Mouse (Mus musculus) c-Kit-positive CD71-negative TER-119-negative erythroid progenitor cells, embryonic 14.5 days (primary cell): ENCODE measurements around the gene Sh3pxd2a.

Experiments
- DNase-seq: peaks from one replicate; pipeline ENCODE4 v3.0.0-alpha.2; 2013; ENCODE audit warnings: low read depth

Sh3pxd2a gene

GRCm38 (mm10) chr19:47338396-47339164 is 125.6 kb downstream of the Sh3pxd2a start:
- DNase-seq, result no peak

- DNase-seq, result peak; percentile 76
Measured at GRCm38 (mm10) chr19:47337743-47338142, 126.5 kb downstream of the Sh3pxd2a start.

DNA sequence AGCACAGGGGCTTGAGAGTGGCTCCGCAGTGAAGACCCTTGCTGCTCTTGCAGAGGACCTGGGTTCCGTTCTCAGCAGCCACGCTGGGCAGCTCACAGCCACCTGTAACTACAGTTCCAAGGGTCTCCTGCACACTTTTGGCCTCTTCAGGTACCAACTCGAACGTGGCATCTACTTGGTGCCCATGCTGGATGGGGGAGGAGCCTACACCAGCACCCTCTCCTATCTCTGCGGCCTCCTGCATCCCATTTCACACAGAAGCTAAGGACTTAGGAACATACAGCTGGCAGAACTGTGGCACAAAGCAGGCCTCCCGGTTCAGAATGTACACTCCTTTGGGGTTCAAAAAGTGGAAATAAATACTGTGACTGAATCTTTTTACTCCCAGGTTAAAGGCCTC is 127.0 kb downstream of the Sh3pxd2a start:
- no peak for DNase-seq

- no peak for DNase-seq
Measured at GRCm38 (mm10) chr19:47335262-47335661, 128.9 kb downstream of the Sh3pxd2a start.

- DNase-seq, result no peak
Measured at GRCm38 (mm10) chr19:47334713-47335112, 129.5 kb downstream of the Sh3pxd2a start.

DNA sequence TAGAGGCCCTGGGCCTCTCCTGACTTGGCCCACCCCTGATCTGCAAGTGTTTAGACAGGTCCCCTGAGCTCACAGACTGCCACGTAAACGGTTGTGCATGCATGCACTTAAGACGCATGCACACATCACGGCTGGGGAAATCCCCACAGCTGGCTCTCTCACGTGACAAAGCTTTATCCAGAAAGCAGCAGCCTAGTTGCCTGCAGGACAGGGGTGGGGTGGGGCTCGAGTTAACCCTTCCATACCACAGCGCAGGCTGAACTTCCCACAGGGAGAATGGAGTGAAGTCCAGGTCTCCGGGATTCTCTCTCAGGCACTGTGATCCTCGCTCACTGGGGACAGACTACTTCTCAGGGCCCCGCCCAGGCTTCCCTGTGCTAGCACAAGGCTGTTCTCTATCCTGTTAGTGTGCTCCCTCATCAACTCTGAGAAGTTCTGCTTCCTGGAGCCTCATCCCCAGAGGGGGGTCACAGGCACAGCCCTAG is 133.4 kb downstream of the Sh3pxd2a start:
- DNase-seq, result no peak

DNA sequence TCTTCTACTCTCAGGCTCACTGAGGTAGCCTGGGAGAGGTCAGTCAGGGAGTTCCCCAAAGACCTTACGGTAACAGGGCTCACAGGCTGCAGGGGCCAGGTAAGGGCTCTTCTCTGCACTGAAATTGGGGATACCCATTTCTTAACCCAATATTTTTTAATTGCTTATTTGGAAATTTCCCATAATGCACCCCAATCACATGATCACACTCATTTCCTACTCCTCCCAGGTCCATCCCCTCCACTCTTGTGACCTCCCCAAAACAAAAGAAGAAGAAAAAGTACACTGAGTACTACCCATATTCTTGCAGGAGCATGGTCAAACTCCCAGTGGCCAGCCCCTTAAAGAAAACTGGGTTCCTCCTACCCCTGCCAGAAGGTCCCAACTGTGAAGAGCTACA is 135.1 kb downstream of the Sh3pxd2a start:
- no peak for DNase-seq

DNA sequence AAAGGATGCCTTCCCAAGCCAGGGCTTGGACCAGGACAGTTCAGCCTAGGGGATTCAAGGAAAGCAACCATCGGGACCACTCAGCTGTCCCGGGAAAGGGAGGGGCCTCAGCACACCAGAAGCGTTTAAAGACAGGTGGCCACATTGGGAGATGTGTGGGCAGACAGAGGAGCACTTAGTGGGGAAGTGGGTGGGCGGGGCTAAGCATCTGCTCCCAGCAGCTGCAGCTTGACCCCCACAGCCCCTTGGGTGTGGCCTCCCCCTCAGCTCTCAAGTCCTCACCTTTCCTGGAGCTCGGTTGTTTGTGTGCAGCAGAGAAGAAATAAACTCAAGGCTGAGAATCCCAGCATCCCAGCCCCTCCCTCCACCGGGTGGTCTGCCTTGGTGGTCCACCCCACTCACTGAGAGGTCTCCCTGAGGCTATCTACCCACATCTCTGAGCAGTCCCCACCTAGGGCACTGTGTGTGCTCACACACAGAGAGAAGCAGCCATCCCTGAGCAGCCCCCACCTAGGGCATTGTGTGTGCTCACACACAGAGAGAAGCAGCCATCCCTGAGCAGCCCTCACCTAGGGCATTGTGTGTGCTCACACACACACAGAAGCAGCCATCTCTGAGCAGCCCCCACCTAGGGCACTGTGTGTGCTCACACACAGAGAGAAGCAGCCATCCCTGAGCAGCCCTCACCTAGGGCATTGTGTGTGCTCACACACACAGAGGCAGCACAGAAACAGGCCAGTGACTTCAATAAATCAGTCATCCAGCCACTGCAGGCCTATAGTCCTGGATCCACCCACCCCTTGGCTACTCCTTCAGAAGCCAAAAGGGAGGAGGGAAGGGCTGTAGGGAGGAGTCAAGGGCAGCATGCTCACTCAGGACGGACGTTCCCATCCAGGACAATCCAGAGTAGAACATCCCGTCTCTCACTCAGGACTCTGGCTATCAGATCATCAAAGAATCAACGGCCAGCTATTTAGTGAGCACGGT is 136.0 kb downstream of the Sh3pxd2a start:
- no peak for DNase-seq

DNA sequence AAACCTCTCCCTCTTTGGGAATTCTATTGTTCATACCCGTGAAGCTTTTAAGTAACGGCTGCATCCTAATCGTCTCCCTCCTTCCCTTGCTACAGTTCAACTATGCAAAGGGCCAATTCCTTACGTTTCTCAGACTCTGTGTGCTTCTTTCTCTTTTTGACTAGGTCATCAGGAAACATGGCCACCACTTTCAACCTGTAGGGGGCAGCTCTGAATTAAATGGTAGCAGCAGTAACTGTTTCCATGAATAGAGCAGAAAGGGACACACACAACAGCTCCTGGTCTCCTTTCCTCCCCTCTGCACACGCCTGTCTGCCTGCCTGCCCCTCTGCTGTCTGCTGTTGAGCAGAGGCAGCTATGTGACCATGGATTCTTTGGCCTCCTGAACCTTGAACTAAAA is 138.3 kb downstream of the Sh3pxd2a start:
- no peak for DNase-seq

- no peak for DNase-seq
Measured at GRCm38 (mm10) chr19:47323096-47323849, 140.9 kb downstream of the Sh3pxd2a start.

DNA sequence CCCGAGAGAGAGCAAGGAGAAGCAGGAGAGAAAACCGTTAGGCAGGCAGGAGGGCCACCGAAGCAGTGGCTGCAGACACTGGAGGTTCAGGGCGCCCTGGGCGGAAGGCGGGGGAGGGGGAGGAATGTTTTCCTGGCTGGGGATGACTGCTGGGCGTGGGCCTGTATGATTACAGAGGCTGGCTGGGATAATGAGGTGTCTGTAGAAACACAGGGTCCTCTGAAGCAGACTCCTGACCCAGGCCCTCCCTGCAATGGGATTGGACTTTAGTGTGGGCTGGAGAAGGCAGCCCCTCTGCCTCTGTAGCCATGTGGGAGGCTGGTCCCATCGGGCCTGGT is 143.9 kb downstream of the Sh3pxd2a start:
- no peak for DNase-seq

- DNase-seq, result no peak
Measured at GRCm38 (mm10) chr19:47319521-47320330, 144.5 kb downstream of the Sh3pxd2a start.

GRCm38 (mm10) chr19:47319061-47319460 is 145.1 kb downstream of the Sh3pxd2a start:
- DNase-seq, result no peak

DNA sequence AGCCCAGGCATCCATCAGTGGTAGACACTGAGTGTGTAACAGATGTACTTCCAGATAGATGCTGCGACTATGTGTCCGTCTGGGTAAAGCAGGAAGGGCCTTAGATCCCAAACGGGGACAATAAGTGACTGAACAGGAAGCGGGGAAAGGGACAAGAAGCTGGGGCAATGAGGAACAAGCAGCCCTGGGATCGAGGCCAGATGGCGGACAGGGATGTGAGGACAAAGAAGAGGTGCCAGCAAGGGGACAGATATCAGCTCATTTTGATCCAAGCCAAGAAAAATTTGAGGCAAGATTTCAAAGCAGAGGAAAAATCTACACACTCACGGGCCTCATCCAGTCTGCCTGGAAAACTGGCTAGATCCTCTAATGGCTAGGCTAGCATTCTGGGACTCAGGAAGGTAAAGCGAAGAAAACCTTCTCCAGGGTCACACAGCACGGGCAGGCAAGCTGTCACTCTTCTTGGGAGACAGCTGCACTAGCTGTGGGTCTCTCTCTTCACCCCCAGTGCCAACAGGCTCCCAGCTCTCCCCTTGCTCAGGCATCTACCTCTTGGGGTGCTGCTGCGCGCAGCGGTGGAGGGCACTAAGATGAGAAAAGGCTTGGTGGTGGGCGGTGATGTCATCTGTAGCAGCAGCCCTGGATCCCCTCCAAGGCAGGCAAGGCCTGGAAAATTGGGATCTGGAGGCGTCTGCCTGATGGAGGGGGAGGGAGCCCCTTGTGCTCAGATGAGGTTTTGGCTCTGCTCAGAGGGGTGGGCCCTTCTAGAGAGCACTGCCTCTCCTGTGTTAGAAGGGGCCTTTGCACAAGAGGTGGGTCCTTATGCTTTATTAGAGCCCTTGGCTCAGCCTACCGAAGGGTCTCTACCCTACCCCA is 146.9 kb downstream of the Sh3pxd2a start:
- no peak for DNase-seq

DNA sequence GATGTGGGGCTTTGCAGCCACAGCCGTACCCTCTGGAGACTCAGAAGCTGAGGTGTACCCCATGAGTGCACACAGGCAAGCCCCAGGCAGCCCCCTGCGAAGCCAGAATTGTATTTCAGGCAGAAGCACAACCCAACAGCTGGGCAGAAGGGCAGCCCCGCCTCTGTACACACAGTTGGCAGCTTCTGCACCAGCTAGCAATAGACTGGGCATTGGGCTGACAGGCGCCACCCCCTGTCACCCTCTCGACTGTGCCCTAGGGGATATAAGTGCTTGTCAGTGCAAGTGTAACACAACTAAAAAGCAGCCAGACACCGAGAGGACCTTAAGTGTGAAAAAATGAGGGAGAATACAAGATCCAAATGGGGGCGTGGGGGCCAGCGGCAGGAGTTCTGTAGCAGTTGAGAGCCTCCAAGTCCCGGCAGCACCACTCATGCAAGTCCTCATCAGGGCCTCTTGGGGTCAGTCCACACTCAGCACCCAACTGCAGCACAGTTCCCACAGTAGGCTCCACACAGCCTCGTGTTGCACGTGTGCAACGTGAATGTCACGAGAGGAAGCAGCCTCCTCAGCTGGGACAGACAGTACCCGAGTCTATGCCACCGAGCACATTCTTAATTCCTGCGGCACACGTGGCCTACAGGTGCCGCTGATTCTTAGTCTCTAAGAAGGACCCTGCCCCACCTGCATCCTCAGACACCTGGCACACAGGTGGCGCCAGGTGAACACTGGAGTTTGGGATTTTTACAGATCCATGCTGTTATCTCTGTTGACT is 147.7 kb downstream of the Sh3pxd2a start:
- no peak for DNase-seq

GRCm38 (mm10) chr19:47315917-47316265 is 148.3 kb downstream of the Sh3pxd2a start:
- DNase-seq, result no peak

- DNase-seq, result no peak
Measured at GRCm38 (mm10) chr19:47315091-47315916, 148.9 kb downstream of the Sh3pxd2a start.

GRCm38 (mm10) chr19:47314076-47314941 is 149.9 kb downstream of the Sh3pxd2a start:
- DNase-seq, result no peak
